Mouse (Mus musculus) liver, postnatal 0 days (tissue): ENCODE measurements at regions not wholly inside any gene's neighbourhood (a gene's known extent, or its start where the extent isn't known, plus 50 kb on each side); places are given as distances from the start of the nearest gene placed in this dataset.

Source experiments
- CTCF ChIP-seq: sonication (generic); IDR thresholded peaks from 2 replicates; pipeline ENCODE4 v1.5.1; 2016; ENCODE audit warnings: antibody characterized with exemption, low read depth
- EP300 ChIP-seq: IDR thresholded peaks from 2 replicates; pipeline ENCODE4 v1.6.1; 2016; ENCODE audit warnings: antibody characterized with exemption, low read depth, mild to moderate bottlenecking

DNA sequence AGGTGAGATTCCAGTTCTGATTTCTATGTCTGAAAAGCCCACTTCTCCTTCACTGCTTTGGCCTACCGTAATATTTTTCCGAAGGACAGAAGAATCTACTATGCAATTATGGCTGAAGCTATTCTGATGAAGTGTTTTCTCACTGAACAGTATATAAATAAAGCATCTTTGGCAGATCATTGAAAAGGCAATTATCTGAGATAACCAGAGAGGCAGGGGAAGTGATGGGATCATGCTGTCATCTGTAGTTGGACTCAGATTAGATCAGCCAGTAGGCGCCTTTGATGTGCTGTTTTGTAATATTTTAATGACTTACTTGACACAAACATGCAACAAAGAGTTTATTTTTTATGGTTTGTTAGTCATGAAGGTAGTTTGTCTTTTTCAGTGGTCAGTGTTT, 67.8 kb upstream of the Ahr start:
- no peak for TF ChIP-seq CTCF
- TF ChIP-seq EP300: no peak
